Mouse (Mus musculus) layer of hippocampus, postnatal 36 days (tissue): ENCODE measurements at regions not wholly inside any gene's neighbourhood (a gene's known extent, or its start where the extent isn't known, plus 50 kb on each side); places are given as distances from the start of the nearest gene placed in this dataset.

Experiments used
- DNase-seq, 2 experiments: peaks; one replicate each; pipeline ENCODE4 v3.0.0; 2022

- DNase-seq: no peak
These were observed 51.3 kb upstream of the Ier5l start for GRCm38 (mm10) chr2:30525295-30525694.

DNA sequence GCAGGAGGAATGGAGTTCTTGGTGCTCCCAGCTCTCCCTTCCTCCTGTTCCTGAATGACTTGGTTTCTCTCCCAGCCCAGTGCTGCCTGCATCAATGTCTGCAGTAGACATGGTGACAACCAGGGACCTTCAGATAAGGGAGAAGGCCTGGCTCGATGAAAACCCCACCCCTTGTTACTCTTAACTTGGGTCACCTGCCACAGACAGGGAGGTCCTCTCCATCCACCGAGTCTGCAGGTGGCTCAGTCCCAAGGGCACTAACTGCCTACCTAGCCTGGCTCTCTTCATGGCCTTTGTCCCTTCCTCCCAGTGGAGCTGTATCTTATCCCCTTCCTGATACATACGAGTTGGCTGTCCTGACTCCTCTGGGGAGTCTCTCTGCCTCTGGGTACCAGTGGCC lies 51.8 kb upstream of the Ier5l start:
- no peak for DNase-seq

- no peak for DNase-seq
These were observed 53.5 kb upstream of the Ier5l start for GRCm38 (mm10) chr2:30527495-30527894.

DNA sequence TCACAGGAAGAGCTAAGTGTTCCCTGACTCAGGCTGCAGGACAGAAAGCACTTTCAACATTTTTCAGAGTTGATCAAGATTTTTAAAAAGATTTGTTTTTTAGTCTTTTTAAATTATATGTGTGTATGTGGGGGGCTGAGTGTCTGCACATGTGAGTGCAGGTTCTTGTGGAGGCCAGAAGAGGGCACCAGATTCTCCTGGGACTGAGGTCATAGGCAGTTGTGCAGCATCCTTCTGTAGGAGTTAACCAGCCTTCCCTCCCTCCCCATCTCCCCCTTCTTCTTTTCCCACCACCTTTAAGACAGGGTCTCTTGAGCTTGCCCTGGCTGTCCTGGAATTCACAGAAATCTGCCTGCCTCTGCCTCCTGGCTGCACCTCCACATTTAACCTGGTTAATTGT lies 58.9 kb upstream of the Ier5l start:
- no peak for DNase-seq

DNA sequence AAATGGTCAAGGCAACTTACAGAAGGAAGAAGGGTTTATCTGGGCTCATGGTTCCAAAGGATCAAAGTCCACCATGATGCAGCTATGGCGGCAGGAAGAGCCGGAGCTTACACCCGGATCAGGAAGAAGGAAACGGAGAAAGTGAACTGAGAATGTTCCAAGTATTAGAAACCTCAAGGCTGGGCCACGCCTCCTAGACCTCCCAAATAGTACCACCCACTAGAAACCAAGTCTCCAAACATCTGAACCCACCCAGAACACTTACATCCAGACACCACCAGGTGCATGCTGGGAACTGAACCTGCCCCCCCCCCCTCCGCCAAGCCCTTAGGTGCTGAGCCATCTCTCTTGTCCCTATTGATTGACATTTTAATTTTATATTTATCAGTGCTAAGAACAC lies 59.3 kb upstream of the Ier5l start:
- no peak for DNase-seq

DNA sequence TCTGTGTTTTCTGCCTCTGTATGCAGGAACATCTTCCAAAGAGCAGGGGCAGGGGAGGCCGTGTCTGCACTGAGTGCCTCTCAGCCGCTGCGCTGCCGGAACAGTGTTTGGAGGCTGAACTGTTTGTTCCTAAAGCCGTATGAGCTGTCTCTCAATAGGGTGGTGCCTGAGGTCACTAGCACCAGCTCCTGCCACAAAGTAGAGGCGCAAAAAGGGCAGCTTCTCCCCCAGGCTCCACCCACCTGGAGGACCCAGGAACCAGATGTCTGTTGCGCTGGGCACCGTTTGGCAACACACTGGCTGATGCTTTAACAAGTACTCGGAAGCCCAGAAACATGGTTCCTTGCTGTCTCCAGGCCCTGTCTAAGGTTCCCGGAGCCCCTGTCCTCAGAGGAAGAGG lies 60.4 kb upstream of the Cstad start:
- no peak for DNase-seq

DNA sequence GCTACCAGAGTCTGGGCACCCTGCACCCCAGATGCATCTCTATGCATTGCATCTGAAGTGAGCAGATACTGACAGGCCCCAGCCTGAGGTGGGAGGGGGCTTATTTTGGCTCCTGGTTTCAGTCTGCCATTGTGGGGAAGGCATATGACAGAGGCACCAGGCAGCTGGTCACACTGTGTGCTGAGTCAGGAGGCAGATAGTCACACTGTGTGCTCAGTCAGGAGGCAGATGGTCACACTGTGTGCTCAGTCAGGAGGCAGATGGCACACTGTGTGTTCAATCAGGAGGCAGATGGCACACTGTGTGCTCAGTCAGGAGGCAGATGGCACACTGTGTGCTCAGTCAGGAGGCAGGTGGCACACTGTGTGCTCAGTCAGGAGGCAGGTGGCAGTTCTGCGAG lies 55.5 kb upstream of the Cstad start:
- DNase-seq: no peak

DNA sequence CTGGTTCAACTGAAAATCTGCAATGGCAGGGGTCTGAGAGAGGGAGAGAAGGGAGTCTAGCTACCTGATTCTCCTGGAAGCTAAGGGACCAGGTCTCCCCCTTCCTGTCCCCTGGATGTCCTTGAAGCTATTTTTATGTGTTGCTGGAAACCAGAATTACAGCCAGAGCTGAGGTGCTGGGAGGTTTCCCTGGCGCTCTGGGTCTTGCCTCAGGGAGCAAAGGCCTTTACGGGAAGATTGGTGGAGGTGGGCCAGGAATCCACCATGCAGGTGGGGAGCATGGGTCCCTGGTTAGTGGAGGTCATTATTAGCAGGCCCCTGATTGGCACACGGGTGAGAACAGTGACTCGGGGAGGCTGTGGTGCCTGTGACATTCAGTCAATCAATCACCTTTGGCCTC lies 53.3 kb upstream of the Cstad start:
- DNase-seq: no peak

DNA sequence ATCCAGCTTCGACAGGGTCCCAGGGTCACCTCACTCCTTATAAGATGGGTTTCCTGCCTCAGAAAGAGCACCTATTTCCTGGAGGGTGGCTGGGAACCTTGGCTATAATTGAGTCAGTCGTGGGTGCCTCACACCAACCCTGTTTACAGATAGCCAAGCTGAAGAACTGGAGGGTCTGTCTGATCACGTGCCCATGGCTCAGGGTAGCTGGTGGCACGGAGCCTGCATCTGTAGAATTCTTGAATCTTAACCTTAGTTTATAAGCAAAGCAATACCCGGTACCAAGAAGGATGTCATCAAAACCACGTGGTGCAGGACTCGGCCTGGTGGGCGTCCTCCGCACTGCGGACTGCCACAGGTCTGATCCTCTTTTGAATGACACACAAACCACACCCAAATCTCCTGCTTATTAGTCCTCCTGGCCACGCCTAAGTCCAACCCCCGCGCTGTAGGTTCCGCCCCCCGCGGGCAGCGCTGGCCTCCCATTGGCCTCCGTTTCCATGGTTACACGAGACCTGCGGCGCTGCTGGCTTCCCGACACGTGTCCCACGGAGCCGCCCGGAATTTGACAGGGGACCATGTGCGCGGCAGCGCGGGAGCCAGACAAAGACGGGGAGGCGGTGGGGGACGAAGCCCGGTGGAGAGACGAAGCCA lies 49.9 kb upstream of the Cstad start:
- peak; percentile 89 to 91 for DNase-seq
